Mouse (Mus musculus): ENCODE measurements around the gene 4931428F04Rik. TPM values are rescaled to one million over a fixed set of nuclear protein-coding genes. Genes with fewer than 3 reads are reported as not detected.

4931428F04Rik gene
- polyA plus RNA-seq, 1 experiment from 2014 or later, result 126 TPM

DNA sequence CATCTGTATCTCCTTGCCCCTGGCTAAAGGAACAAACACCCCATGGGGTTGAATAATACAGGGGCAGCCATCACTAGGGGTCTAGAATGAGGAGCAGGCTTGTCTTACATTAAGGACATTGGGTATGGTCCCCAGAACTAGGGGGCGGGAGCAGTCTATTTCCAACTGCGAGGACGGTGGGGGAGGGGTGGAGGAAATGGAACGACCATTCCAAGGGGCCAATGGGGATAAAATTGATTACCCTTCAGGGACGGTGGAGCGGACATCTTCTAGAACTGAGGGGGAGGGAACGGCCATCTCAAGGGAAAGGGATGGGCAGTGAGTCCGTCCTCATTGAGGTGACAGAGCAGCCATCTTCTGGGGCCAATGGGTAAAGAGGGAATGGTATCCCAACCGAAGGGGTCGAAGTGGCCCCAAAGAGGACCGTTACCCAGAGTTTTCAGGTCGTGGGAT is 36.0 kb upstream of the 4931428F04Rik start:
- Histone ChIP-seq H3K4me1 (ENCODE audit: control insufficient read depth, insufficient read depth, low read depth, low read length) (peaks cover 20% of the 10 kb centered on the region), H3K9ac (ENCODE audit: low read depth, low read length) (peak overlapping the region; percentile 86), H3K27ac (ENCODE audit: low read depth, low read length) (peak overlapping the region; percentile 77; the same call in 1 of the 2 replicates), H3K4me2 (ENCODE audit: low read length) (peak overlapping the region; percentile 64), H3K27me3 (replicated peaks; ENCODE audit: control insufficient read depth, insufficient read depth, low read length) (no peaks in the 10 kb centered on the region), H3K36me3 (ENCODE audit: control insufficient read depth, insufficient read depth, low read length) (peaks cover 20% of the 10 kb centered on the region), H3K9me3 (ENCODE audit: control insufficient read depth, low read length) (no peaks in the 10 kb centered on the region), H3K4me3 (ENCODE audit: low read length) (peak overlapping the region; percentile 70)
- 2% methylated on average over 12 of the region's 12 CpGs for WGBS
- ATAC-seq, result peak; percentile 67

DNA sequence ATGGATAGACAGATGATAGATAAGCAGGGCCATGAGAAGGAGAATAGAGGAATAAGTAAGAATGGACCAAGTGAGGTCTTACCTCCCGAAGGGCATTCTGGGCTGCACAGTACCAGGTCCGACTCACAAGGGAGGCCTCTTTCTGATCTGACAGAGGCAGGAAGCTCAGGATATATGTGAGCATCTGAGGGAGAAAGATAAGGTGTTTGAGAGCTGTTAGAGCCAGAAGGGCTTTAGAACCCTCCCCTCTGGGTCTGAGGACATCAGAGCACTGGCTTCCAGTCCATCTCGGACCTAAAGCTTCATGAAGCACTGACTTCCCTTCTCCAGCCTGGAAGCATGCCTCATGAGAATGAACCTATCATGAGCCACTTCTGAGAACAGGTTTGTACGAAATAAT is 33.5 kb upstream of the 4931428F04Rik start:
- no peak for ATAC-seq
- 90% methylated on average over 4 of the region's 4 CpGs for WGBS
- H3K4me3 ChIP-seq (ENCODE audit: low read length), result no peak overlapping the region
- peaks cover 20% of the 10 kb centered on the region for H3K4me1 ChIP-seq (ENCODE audit: control insufficient read depth, insufficient read depth, low read depth, low read length)
- H3K4me2 ChIP-seq (ENCODE audit: low read length), result no peak overlapping the region
- peaks cover 12% of the 10 kb centered on the region for H3K36me3 ChIP-seq (ENCODE audit: control insufficient read depth, insufficient read depth, low read length)
- H3K27ac ChIP-seq (ENCODE audit: low read depth, low read length), result no peak overlapping the region
- no peaks in the 10 kb centered on the region for H3K27me3 ChIP-seq (replicated peaks; ENCODE audit: control insufficient read depth, insufficient read depth, low read length)
- no peaks in the 10 kb centered on the region for H3K9me3 ChIP-seq (ENCODE audit: control insufficient read depth, low read length)
- H3K9ac ChIP-seq (ENCODE audit: low read depth, low read length), result no peak overlapping the region

DNA sequence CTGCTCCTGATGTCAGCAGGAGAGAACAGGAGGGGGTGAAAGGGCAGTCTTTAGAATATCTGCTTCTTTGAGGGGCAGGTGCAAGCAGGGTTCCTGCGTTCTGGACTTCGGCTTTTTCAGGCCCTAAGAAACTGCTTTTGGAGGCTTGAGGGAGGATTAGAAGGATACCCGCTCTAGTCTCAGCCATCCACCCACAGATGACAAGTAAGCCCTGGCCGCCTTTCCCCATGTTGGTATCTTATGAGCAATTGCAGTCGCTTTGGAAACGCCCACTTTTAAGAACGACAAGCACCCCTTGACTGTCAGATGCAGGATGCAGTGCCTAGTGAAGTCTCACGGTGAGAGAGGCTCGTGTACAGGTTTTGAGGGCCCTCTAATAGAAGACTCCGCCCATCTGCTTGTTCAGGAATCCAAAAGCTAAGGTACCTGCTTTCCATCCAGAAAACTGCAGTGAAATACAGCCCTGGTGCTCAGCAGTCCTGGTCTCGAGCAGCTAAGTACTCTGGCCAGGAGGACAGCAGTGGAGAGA is 29.1 kb upstream of the 4931428F04Rik start:
- H3K4me2 ChIP-seq (ENCODE audit: low read length), result no peak overlapping the region
- H3K27me3 ChIP-seq (replicated peaks; ENCODE audit: control insufficient read depth, insufficient read depth, low read length), result no peaks in the 10 kb centered on the region
- ATAC-seq, result no peak
- H3K4me3 ChIP-seq (ENCODE audit: low read length), result no peak overlapping the region
- H3K9me3 ChIP-seq (ENCODE audit: control insufficient read depth, low read length), result no peaks in the 10 kb centered on the region
- no peak overlapping the region for H3K27ac ChIP-seq (ENCODE audit: low read depth, low read length)
- peaks cover 17% of the 10 kb centered on the region for H3K36me3 ChIP-seq (ENCODE audit: control insufficient read depth, insufficient read depth, low read length)
- H3K9ac ChIP-seq (ENCODE audit: low read depth, low read length), result no peak overlapping the region
- WGBS, result 85% methylated on average over 11 of the region's 11 CpGs
- no peaks in the 10 kb centered on the region for H3K4me1 ChIP-seq (ENCODE audit: control insufficient read depth, insufficient read depth, low read depth, low read length)

DNA sequence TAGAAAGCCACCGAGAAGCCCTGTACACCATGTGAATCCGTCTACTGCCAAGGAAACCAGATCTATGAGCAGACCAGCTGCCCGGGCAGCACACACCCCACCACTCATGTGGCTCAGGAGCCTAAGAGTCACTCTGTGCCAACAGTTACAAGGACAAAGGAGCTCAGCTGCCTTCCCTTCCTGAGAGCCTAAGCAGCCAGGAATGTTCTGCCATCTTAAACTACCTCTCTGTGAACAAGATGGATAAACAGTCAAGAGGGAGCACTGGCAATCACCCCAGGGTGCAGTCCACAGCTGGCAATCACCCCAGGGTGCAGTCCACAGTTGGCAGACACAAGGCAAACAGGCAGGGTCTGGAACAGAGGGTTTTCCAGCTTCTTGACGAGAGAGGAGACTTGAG is 28.3 kb upstream of the 4931428F04Rik start:
- H3K4me3 ChIP-seq (ENCODE audit: low read length), result no peak overlapping the region
- H3K4me2 ChIP-seq (ENCODE audit: low read length), result no peak overlapping the region
- H3K9ac ChIP-seq (ENCODE audit: low read depth, low read length), result no peak overlapping the region
- H3K4me1 ChIP-seq (ENCODE audit: control insufficient read depth, insufficient read depth, low read depth, low read length), result no peaks in the 10 kb centered on the region
- no peaks in the 10 kb centered on the region for H3K9me3 ChIP-seq (ENCODE audit: control insufficient read depth, low read length)
- no peak for ATAC-seq
- H3K27ac ChIP-seq (ENCODE audit: low read depth, low read length), result no peak overlapping the region
- peaks cover 18% of the 10 kb centered on the region for H3K36me3 ChIP-seq (ENCODE audit: control insufficient read depth, insufficient read depth, low read length)
- no peaks in the 10 kb centered on the region for H3K27me3 ChIP-seq (replicated peaks; ENCODE audit: control insufficient read depth, insufficient read depth, low read length)
- WGBS, result 67% methylated on average over 4 of the region's 4 CpGs

DNA sequence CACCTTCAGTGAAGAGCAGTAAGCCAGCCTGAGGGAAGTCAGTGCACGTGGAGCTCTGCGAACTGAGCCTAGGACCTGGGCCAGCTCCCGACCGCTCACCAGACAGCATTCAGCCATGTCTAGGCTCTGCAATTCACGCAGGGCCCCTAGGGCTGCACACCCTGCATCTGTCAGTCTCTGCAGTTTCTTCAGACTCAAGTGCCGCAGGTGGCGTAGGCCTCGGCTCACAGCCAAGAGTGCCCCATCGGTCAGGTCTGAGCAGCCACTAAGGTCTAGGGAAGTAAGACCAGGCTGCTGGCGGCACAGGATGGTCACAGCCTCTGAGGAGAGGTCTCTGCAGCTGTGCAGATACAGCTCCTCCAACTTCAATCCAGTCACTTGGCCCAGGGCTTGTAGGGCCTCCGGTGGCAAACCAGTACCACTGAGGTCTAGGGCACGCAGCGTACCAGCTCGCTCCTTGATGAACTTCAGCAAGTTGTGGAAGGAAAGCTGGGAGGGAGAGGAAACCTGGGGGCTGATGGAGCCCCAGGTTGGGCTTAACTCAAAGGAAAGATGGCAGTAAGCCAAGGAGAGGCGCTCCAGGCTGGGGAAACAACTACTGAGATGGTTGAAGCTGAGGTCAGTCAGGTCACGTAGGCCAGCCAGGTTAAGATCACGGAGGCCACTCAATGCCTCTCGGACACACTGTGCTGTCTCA is 25.6 kb upstream of the 4931428F04Rik start:
- Histone ChIP-seq H3K9me3 (ENCODE audit: control insufficient read depth, low read length) (no peaks in the 10 kb centered on the region), H3K4me1 (ENCODE audit: control insufficient read depth, insufficient read depth, low read depth, low read length) (no peaks in the 10 kb centered on the region), H3K9ac (ENCODE audit: low read depth, low read length) (no peak overlapping the region), H3K36me3 (ENCODE audit: control insufficient read depth, insufficient read depth, low read length) (peaks cover 24% of the 10 kb centered on the region), H3K27me3 (replicated peaks; ENCODE audit: control insufficient read depth, insufficient read depth, low read length) (no peaks in the 10 kb centered on the region), H3K4me3 (ENCODE audit: low read length) (no peak overlapping the region), H3K27ac (ENCODE audit: low read depth, low read length) (no peak overlapping the region), H3K4me2 (ENCODE audit: low read length) (no peak overlapping the region)
- ATAC-seq, result no peak
- WGBS, result 92% methylated on average over 18 of the region's 18 CpGs

DNA sequence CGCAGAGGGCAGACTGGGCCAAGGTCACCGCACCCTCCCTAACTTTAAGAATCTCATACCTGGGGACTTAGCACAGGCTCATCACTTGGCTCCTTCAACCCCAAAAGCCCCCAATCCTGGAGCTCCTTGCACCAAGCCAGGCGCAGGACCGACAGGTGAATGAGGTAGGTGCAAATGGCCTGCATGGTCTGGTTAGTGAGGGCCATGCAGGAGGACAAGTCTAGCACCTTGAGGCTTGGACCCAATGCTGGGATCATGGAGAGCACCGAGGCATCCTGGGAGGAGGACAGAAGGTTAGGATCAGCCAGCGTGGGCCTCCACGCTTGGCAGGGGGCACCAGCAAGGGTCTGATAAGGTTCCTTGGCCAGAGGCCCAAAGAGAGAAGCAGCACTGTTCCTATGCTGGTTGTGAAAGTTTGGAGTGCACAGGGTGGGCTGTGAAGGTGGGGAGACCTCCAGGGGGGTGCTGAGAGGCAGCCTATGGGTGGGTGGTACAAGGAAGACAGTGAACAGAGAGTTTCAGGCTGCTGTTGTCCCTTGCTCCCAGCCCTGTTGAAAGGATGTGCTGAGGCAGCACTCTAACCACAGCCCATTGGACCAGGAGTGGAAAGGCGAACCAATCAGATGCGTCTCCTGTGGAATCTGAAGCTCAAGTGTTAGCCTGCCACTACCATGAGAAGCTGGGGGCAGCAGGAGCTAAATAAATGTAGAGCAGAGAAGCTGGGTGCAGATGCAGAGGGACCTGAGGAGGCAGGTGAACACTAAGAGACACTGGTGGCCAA is 24.1 kb upstream of the 4931428F04Rik start:
- no peak overlapping the region for H3K27ac ChIP-seq (ENCODE audit: low read depth, low read length)
- H3K9ac ChIP-seq (ENCODE audit: low read depth, low read length), result no peak overlapping the region
- no peaks in the 10 kb centered on the region for H3K9me3 ChIP-seq (ENCODE audit: control insufficient read depth, low read length)
- peaks cover 19% of the 10 kb centered on the region for H3K36me3 ChIP-seq (ENCODE audit: control insufficient read depth, insufficient read depth, low read length)
- H3K27me3 ChIP-seq (replicated peaks; ENCODE audit: control insufficient read depth, insufficient read depth, low read length), result no peaks in the 10 kb centered on the region
- ATAC-seq, result no peak
- WGBS, result 82% methylated on average over 9 of the region's 9 CpGs
- no peaks in the 10 kb centered on the region for H3K4me1 ChIP-seq (ENCODE audit: control insufficient read depth, insufficient read depth, low read depth, low read length)
- no peak overlapping the region for H3K4me3 ChIP-seq (ENCODE audit: low read length)
- H3K4me2 ChIP-seq (ENCODE audit: low read length), result no peak overlapping the region

DNA sequence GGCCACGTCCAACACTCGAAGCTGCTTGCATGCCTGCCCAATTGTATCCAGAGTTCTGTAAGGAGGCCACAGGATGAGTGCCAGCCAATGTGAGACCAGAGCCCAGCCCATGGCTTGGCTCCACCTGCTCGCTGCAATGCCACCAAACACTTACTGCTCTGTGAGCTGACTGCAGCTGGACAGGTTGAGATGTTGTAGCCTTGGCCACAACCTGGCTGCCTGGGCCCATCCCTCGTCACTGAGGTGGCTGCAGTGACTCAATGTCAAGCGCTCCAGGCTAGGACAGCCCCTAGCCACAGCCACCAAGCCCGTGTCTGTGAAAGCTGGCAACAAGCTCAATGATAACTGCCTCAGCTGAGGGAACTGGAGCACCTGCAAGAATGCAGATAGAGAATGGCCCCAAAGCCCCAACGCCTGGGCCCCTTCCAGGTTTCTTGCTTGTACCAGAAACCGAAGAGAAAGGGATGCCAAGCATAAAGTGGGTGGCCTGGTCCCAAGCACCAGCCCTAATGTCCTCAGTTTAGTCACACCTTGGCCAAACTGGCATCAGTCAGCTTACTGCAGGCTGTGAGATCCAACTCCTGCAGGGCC is 23.3 kb upstream of the 4931428F04Rik start:
- ATAC-seq, result no peak
- Histone ChIP-seq H3K4me1 (ENCODE audit: control insufficient read depth, insufficient read depth, low read depth, low read length) (no peaks in the 10 kb centered on the region), H3K27ac (ENCODE audit: low read depth, low read length) (no peak overlapping the region), H3K27me3 (replicated peaks; ENCODE audit: control insufficient read depth, insufficient read depth, low read length) (no peaks in the 10 kb centered on the region), H3K9me3 (ENCODE audit: control insufficient read depth, low read length) (no peaks in the 10 kb centered on the region), H3K36me3 (ENCODE audit: control insufficient read depth, insufficient read depth, low read length) (peaks cover 19% of the 10 kb centered on the region), H3K4me2 (ENCODE audit: low read length) (no peak overlapping the region), H3K4me3 (ENCODE audit: low read length) (no peak overlapping the region), H3K9ac (ENCODE audit: low read depth, low read length) (no peak overlapping the region)
- 88% methylated on average over 8 of the region's 8 CpGs for WGBS

DNA sequence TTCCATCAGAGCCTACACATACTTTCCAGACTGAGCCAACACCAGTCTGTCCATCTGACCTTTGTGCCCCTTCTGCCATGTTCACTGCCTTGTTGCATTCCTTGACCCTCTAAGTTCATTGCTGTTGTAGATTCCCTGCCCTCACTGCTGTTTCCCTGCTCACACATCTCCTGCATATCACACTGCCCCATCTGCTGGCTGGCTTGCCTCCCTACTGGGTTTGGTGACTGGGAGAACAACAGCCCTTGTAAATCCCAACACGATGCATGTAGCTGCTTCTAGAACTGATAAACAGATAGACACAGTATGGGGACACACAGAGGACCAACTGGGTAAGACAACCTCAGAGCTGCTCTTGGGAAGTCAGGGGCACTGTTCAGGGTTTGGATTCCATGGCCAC is 22.1 kb upstream of the 4931428F04Rik start:
- H3K4me2 ChIP-seq (ENCODE audit: low read length), result no peak overlapping the region
- no peak overlapping the region for H3K4me3 ChIP-seq (ENCODE audit: low read length)
- 90% methylated on average over 1 of the region's 1 CpGs for WGBS
- no peak for ATAC-seq
- H3K27me3 ChIP-seq (replicated peaks; ENCODE audit: control insufficient read depth, insufficient read depth, low read length), result no peaks in the 10 kb centered on the region
- peaks cover 24% of the 10 kb centered on the region for H3K36me3 ChIP-seq (ENCODE audit: control insufficient read depth, insufficient read depth, low read length)
- no peaks in the 10 kb centered on the region for H3K9me3 ChIP-seq (ENCODE audit: control insufficient read depth, low read length)
- no peaks in the 10 kb centered on the region for H3K4me1 ChIP-seq (ENCODE audit: control insufficient read depth, insufficient read depth, low read depth, low read length)
- H3K27ac ChIP-seq (ENCODE audit: low read depth, low read length), result no peak overlapping the region
- no peak overlapping the region for H3K9ac ChIP-seq (ENCODE audit: low read depth, low read length)

DNA sequence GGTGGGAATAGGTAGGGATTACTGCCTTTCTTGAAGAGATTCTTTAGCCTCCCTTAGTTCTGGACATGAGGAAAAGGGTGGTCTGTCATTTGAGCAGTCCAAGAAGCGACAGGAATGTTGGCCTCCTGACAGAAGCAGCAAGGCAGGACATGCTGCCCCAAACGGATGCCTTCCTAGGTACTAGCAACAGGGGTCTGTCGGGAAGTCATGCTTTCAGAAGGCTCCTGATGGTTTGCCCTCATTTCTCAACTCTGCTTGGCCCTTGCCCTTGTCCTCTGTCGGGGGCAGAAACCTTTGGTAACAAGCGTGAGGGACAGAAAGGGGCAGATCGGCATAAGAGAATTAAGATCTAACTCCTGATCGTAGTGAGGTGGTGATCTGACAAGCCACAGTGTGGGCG is 20.5 kb upstream of the 4931428F04Rik start:
- no peaks in the 10 kb centered on the region for H3K27me3 ChIP-seq (replicated peaks; ENCODE audit: control insufficient read depth, insufficient read depth, low read length)
- no peaks in the 10 kb centered on the region for H3K9me3 ChIP-seq (ENCODE audit: control insufficient read depth, low read length)
- H3K4me2 ChIP-seq (ENCODE audit: low read length), result no peak overlapping the region
- H3K9ac ChIP-seq (ENCODE audit: low read depth, low read length), result no peak overlapping the region
- no peak overlapping the region for H3K4me3 ChIP-seq (ENCODE audit: low read length)
- peaks cover 19% of the 10 kb centered on the region for H3K36me3 ChIP-seq (ENCODE audit: control insufficient read depth, insufficient read depth, low read length)
- WGBS, result 89% methylated on average over 8 of the region's 8 CpGs
- no peak for ATAC-seq
- H3K27ac ChIP-seq (ENCODE audit: low read depth, low read length), result no peak overlapping the region
- peaks cover 9% of the 10 kb centered on the region for H3K4me1 ChIP-seq (ENCODE audit: control insufficient read depth, insufficient read depth, low read depth, low read length)

Measured in hindbrain, embryonic 16.5 days (tissue).